Mouse (Mus musculus): ENCODE measurements at regions not wholly inside any gene's neighbourhood (a gene's known extent, or its start where the extent isn't known, plus 50 kb on each side); places are given as distances from the start of the nearest gene placed in this dataset.

GRCm38 (mm10) chr4:23338481-23338880, 850.3 kb upstream of the Pou3f2 start:
- TF ChIP-seq CTCF (IDR thresholded peaks at IDR 0.05; ENCODE audit: low read depth) (no peak), EP300 (IDR thresholded peaks at IDR 0.05; ENCODE audit: low read depth) (no peak)
